Mouse (Mus musculus) megakaryocyte, embryonic 14.5 days (primary cell): ENCODE results near the gene Txlna. TPM values are rescaled to one million over a fixed set of nuclear protein-coding genes. Genes with fewer than 3 reads are reported as not detected.
A peak's percentile ranks its signal among the peaks of the same experiment; 100 is the strongest.

Experiments
- H3K27me3 ChIP-seq: replicated peaks from 2 replicates; pipeline ENCODE3; 2012; ENCODE audit warnings: inconsistent platforms
- H3K36me3 ChIP-seq: replicated peaks from 2 replicates; pipeline ENCODE3; 2012; ENCODE audit warnings: low read length, inconsistent platforms, mixed read lengths
- H3K4me1 ChIP-seq: 2 replicates; pipeline ENCODE4 v1.6.1; 2012; ENCODE audit warnings: inconsistent platforms
- H3K4me3 ChIP-seq: replicated peaks from 2 replicates; pipeline ENCODE3; 2012; ENCODE audit warnings: moderate library complexity, mild to moderate bottlenecking, inconsistent platforms
- H3K9me3 ChIP-seq: 2 replicates; pipeline ENCODE4 v1.6.1; 2012; ENCODE audit warnings: inconsistent platforms
- FLI1 ChIP-seq: IDR thresholded peaks from 2 replicates; pipeline ENCODE4 v1.6.1; 2012; ENCODE audit warnings: low read length, inconsistent platforms, mixed read lengths
- GATA1 ChIP-seq: IDR thresholded peaks from 3 replicates; pipeline ENCODE4 v1.6.1; 2012; ENCODE audit warnings: mixed read lengths, low read length, inconsistent platforms, borderline replicate concordance
- polyA plus RNA-seq: library from polyadenylated mRNA; stranded (reverse); fragments of >175 nt; gene quantifications from 2 replicates; pipeline ENCODE4 v1.2.3, GENCODE M21; 2012; ENCODE audit warnings: low replicate concordance; ENCODE audit not compliant: insufficient read depth

The Txlna gene
- polyA plus RNA-seq, result 17.9 and 24.0 TPM in 2 replicates

DNA sequence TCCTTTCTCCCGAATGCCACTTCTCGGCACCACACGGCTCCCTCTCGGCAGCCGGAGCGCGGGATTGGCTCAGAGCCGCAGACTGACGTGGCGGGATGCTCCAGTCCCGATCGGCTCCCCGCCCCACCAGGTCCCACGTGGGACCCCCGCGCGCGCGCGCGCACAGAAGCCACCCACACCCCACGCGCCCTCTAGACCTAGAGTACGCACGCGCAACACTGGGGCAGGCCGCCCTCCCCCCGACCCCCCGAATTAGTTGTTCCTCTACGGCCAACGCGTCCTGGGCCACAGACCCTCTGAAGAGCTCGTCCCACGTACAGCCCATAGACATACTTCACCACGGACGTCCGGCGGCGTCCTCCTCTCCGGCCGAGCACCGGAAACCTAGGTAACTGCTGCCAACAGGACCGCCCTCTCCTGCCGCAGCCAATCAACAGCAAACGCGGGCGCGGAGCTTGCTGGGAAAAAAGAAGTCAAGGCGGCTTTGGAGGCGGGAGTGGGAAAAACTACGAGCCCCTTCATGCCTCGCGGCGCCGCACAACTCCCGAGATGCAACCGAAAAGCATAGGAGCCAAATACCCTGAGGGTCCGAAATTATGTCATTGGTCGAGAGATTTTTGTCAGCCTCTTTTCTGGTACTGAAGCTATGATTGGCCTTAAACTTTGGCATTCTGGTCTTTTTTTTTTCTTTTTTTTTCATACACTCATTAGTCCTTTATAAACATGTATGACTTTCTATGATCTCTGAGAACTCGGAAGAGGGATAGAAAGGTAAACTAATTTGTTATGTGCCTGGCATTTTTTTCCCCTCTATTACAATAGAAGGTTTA, at the start of gene Txlna:
Gene Txlna, minus strand, starts transcription at position 428 of the 830 bp plus-strand sequence.
- TF ChIP-seq GATA1 (no peak), FLI1 (no peak)
- Histone ChIP-seq H3K4me1 (peaks cover 46% of the 10 kb centered on the region), H3K9me3 (no peaks in the 10 kb centered on the region), H3K27me3 (no peaks in the 10 kb centered on the region), H3K4me3 (peak within 1 kb of the TSS; percentile 95), H3K36me3 (peaks cover 62% of the 10 kb centered on the region)

DNA sequence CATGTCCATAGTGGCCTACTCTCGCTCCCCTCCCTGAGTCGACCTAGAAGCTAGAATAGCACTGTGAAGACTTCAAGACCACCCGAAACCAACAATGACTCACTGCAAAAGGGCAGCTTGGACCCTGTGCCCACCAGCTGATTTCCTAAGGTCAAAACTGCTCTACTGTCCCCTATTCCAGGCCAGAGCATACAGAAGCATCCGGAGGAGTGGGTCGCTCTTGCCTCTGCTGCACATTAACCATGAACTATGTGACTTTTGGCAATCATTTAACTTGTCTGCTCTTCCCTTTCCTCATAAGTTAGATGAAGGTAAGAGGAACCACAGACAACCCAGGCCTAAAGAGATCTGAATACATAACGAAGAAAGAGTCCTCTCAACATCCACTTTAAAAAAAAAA, 43.7 kb upstream of the Txlna start:
- no peaks in the 10 kb centered on the region for H3K9me3 ChIP-seq
- peaks cover 7% of the 10 kb centered on the region for H3K4me1 ChIP-seq
- TF ChIP-seq FLI1 (no peak), GATA1 (no peak)
- H3K4me3 ChIP-seq, result no peak overlapping the region
- H3K27me3 ChIP-seq, result no peaks in the 10 kb centered on the region
- H3K36me3 ChIP-seq, result peaks cover 96% of the 10 kb centered on the region

DNA sequence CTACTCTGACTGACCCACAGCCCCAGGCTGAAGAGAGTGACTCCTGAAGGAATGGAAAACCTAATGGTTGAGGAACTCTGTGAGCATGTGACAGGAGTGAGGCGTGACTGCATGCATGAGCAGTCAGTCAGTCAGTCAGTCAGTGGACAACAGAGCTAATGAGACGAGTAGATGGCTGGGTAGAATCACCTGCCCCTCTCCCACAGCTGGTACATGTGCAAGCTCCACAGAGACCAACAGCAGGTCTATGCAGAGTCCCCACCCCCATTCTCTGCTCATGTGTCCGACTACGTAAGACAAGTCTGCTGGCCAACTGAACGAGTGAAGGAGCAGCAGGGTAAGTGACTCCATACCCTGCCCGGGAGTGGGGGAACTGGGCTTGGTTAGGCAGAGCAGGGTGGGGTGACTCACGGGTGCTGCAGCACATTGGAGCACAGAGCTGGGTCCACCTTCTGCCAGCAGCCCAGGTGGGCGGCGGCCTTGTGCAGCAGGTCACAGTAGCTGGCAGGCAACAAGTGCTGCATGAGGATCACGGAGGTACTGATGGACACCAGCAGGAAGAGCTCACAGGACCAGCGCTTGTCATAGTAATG, 43.1 kb upstream of the Txlna start:
- Histone ChIP-seq H3K4me3 (no peak overlapping the region), H3K9me3 (no peaks in the 10 kb centered on the region), H3K4me1 (peaks cover 7% of the 10 kb centered on the region), H3K27me3 (no peaks in the 10 kb centered on the region), H3K36me3 (peaks cover 95% of the 10 kb centered on the region)
- TF ChIP-seq GATA1 (no peak), FLI1 (no peak)

DNA sequence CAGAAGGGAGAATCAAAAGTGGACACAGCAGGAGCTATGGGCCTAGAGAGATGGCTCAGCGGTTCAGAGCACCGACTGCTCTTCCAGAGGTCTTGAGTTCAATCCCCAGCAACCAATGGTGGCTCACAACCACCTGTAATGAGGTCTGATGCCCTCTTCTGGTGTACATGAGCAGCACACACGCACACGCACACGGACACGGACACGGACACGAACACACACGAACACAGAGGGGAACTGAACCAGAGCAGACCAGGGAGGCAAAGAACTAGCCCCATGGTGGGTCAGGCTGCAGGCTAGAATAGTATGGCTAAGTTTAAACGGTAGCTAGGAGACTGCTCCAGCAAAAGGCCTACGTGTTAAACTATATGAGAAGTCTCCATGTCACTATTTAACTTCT, 41.0 kb upstream of the Txlna start:
- TF ChIP-seq FLI1 (no peak), GATA1 (no peak)
- Histone ChIP-seq H3K4me1 (peaks cover 18% of the 10 kb centered on the region), H3K4me3 (no peak overlapping the region), H3K36me3 (peaks cover 97% of the 10 kb centered on the region), H3K9me3 (no peaks in the 10 kb centered on the region), H3K27me3 (no peaks in the 10 kb centered on the region)

DNA sequence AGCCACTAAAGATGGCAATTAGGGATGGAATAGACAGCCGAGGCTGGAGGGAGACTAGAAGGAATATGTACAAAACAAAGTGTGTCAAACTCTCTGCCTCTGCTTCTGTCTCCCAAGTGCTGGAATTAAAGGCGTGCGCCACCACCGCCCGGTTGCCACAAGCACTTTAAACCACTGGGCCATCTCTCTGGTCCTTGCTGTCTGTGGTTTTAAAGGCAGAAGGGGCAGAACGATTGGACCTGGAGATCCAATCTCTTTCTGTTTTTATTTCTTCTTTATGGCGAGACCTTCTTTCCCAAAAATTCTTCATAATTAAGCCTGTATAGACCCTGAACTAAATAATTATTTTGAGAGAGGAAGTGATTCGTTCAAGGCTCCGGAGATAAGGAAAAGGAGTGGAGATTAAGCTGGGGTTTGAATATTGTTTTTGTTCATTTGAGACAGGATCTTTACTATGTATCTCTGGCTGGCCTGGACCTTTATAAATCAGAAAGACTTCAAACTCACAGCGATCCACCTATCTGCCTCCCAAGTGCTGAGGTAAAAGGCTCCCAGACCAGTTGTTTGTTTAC, 32.1 kb upstream of the Txlna start:
- TF ChIP-seq GATA1, result no peak
- no peak for TF ChIP-seq FLI1
- Histone ChIP-seq H3K4me1 (peaks cover 23% of the 10 kb centered on the region), H3K36me3 (peaks cover 30% of the 10 kb centered on the region), H3K27me3 (no peaks in the 10 kb centered on the region), H3K9me3 (no peaks in the 10 kb centered on the region), H3K4me3 (peak overlapping the region; percentile 95)

DNA sequence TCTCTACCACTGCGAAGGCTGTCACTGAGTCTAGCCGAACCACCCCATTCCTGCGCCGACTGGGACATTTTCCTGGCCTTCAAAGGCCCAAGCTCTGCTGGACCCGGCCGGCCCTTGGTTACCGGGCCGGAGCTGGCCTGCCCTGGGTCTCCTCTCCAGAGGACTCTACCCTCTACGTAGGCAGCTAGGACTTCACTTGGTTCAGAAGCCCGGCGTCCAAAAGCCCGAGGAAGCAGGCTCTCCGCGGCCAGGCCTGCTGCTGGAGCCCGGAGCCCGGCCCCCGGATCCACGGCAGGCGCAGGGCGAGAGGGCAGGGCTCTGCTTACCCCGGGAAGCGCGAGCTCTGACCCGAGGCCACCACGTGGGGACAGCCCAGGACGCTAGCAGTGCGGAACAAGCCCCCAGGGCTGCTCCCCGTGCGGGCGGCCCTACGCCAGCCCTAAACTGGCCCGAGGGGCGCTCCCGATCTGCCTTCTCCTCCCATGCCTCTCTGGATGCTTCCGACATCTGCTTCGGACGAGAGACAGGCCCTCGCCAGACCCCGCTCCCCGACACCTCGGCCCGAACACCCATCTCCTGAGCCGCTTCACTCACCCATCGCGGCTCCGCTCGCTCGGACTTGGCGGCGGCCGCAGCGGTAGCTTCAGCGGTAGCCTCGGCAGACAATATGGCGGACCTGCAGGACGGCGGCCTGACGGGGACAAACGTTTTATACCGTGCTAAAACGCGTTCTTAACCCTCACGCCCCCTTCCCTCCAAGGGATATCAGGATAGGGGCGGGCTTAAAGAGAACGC, 31.4 kb upstream of the Txlna start, which contains the start of gene Kpna6:
Gene Kpna6, minus strand, starts transcription at position 685 of the 795 bp plus-strand sequence.
- Histone ChIP-seq H3K36me3 (peaks cover 24% of the 10 kb centered on the region), H3K9me3 (no peaks in the 10 kb centered on the region), H3K27me3 (no peaks in the 10 kb centered on the region), H3K4me3 (peak within 1 kb of the TSS; percentile 95), H3K4me1 (peaks cover 19% of the 10 kb centered on the region)
- no peak for TF ChIP-seq GATA1
- TF ChIP-seq FLI1, result no peak

DNA sequence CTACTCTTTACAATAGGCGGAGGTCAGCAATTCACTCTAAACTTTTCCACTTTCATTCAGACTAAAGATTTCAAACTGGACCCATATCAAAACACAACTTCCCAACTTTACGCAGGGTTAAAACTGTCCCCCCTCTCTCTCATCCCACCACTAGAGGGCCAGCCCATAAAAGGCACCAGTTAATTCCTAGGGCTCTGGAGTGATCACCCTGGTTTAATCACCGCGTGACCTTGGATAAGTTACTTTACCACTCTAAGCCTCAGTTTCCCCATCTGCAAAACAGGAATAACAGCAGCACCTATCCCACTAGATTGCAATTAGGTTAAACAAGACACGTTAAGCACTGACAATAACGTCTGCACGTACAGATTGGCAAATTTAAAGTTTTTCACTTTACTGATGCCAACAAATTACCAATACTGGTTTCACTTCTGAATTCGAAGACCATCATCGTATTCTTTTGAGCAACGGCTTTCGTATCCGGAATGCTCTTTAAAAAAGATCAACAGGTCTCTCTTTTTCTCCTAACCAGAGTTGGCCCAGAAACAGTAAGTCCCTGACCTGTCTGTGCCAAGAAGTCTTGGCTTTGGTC, 30.7 kb upstream of the Txlna start:
- H3K27me3 ChIP-seq, result no peaks in the 10 kb centered on the region
- H3K36me3 ChIP-seq, result peaks cover 20% of the 10 kb centered on the region
- H3K4me1 ChIP-seq, result peaks cover 19% of the 10 kb centered on the region
- no peak for TF ChIP-seq GATA1
- no peak for TF ChIP-seq FLI1
- peak overlapping the region; percentile 95 for H3K4me3 ChIP-seq
- no peaks in the 10 kb centered on the region for H3K9me3 ChIP-seq

DNA sequence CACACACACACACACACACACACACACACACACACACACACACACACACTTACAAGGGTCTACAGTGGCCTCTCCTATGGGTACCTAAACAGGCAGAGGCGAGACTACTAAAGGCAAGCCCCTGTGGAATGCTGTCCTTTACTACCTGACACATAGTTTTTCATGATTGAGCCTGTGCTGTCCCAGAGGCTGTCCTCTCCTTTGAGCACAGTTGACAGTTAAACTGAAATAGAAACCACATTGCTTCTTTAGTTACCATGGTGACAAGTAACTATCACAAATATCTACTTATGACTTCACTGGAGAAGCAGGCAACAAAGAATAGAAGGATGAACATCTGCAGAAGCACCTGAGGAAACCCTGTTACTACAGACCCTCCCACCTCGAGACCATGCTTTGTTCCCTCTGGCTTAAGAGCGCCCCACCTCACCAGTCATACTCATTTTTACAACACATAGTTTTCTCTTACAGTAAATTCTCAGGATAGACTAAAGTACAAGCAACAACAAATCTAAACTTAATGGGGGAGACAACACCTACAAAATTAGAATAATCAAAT, 21.5 kb upstream of the Txlna start:
- Histone ChIP-seq H3K9me3 (no peaks in the 10 kb centered on the region), H3K4me1 (peaks cover 21% of the 10 kb centered on the region), H3K36me3 (peaks cover 63% of the 10 kb centered on the region), H3K4me3 (no peak overlapping the region), H3K27me3 (no peaks in the 10 kb centered on the region)
- no peak for TF ChIP-seq FLI1
- TF ChIP-seq GATA1, result no peak

DNA sequence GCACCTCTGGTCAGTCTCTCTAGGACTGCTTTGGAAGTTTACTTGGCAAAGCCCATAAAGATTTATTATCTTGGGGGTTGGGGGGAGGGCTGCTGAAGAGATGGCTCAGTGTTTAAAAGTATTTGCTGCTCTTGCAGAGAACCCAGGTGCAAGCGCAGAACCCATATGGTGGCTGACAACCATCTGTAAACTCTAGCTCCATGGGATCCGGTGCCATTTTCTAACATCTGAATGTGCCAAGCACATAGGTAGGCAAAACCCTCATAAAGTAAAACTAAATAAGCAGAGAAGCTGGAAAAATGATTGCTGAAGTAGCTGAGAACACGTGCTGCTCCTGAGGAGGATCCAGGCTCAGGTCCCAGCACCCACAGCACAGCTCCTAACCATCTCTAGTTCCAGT, 20.7 kb upstream of the Txlna start:
- Histone ChIP-seq H3K36me3 (peaks cover 67% of the 10 kb centered on the region), H3K4me3 (no peak overlapping the region), H3K27me3 (no peaks in the 10 kb centered on the region), H3K9me3 (no peaks in the 10 kb centered on the region), H3K4me1 (peaks cover 21% of the 10 kb centered on the region)
- TF ChIP-seq GATA1, result no peak
- no peak for TF ChIP-seq FLI1
